Mouse (Mus musculus): ENCODE data around the gene Mark3.

GRCm38 (mm10) chr12:111671431-111671902 is 97.1 kb downstream of the Mark3 start:
- TF ChIP-seq CTCF (IDR thresholded peaks at IDR 0.05; ENCODE audit: control insufficient read depth, insufficient read depth, low read length) (no peak), POLR2A (IDR thresholded peaks at IDR 0.05; ENCODE audit: borderline replicate concordance, control insufficient read depth, low read depth, low read length) (no peak)
